Mouse (Mus musculus) monocyte, adult 5-6 weeks (primary cell): ENCODE results near the gene Pgbd5. TPM values are rescaled to one million over a fixed set of nuclear protein-coding genes. Genes with fewer than 3 reads are reported as not detected.

ENCODE experiments used
- ATAC-seq: fragments of 153-309, 156-312 bp; replicated peaks from 2 replicates; pipeline ENCODE4 v1.8.0; 2017; ENCODE audit warnings: mild to moderate bottlenecking; ENCODE audit not compliant: low TSS enrichment, insufficient number of reproducible peaks, severe bottlenecking, poor library complexity, low FRiP score
- total RNA-seq: library from RNA; stranded (forward); fragments of 200-1000, 200-491, 200-594 nt; gene quantifications from 3 replicates; pipeline ENCODE4 v1.2.3, GENCODE M21; 2017

Gene Pgbd5
- total RNA-seq, 1 experiment from 2014 or later = not detected

GRCm38 (mm10) chr8:124397321-124398065 lies 42.0 kb downstream of the Pgbd5 start:
- no peak for ATAC-seq

GRCm38 (mm10) chr8:124396531-124396930 lies 42.9 kb downstream of the Pgbd5 start:
- no peak for ATAC-seq

- no peak for ATAC-seq
These were observed 44.1 kb downstream of the Pgbd5 start for GRCm38 (mm10) chr8:124395392-124395791.

- ATAC-seq = no peak
These were observed 44.5 kb downstream of the Pgbd5 start for GRCm38 (mm10) chr8:124394951-124395350.

- ATAC-seq = no peak
These were observed 45.5 kb downstream of the Pgbd5 start for GRCm38 (mm10) chr8:124393927-124394326.

- no peak for ATAC-seq
These were observed 46.4 kb downstream of the Pgbd5 start for GRCm38 (mm10) chr8:124393013-124393412.

- ATAC-seq = no peak
These were observed 47.0 kb downstream of the Pgbd5 start for GRCm38 (mm10) chr8:124392271-124393012.

- ATAC-seq = no peak
These were observed 48.3 kb downstream of the Pgbd5 start for GRCm38 (mm10) chr8:124391191-124391590.

GRCm38 (mm10) chr8:124389495-124389894 lies 50.0 kb downstream of the Pgbd5 start:
- ATAC-seq = no peak

GRCm38 (mm10) chr8:124386225-124386899 lies 53.1 kb downstream of the Pgbd5 start:
- no peak for ATAC-seq

GRCm38 (mm10) chr8:124384336-124384735 lies 55.1 kb downstream of the Pgbd5 start:
- no peak for ATAC-seq

DNA sequence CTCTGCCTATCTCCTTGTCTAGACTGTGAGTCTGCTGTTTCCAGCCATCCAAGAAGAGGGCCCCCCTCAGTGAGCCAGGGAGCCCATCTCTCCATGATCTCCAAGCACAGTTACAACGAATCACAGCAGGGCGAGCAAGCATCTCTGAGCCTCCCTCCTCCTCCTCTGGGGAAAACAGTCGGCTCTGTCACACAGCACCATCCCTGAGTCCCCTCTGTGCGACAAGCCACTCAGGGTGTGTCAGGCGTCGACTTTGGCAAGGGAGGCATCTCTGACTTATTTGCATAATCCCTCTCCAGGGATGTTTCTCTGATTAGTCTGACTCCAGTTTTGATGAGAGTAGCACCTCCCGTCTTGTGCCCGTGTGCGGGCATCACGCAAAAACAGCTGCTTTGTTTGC lies 57.2 kb downstream of the Pgbd5 start:
- ATAC-seq = no peak

- no peak for ATAC-seq
These were observed 60.2 kb downstream of the Pgbd5 start for GRCm38 (mm10) chr8:124379289-124379688.

GRCm38 (mm10) chr8:124376406-124376805 lies 63.1 kb downstream of the Pgbd5 start:
- ATAC-seq = no peak

DNA sequence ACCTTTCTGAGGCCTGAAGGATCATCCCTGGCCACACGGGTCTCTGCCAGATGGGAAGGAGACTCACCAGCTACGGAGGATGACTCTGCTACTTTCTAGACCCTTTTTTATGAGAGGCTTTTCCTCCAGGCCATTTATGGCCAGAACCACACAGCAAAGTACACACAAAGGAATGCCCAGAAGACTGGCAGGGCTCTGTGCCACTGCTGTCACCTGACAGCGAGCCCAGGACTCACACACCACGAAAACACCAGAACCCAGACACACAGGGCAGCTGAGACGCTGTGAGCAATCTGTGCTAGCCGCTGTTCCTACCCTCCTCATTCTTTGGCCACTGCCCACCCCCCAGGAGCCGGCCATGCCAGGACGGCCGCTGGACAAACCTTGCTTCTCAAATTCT lies 63.7 kb downstream of the Pgbd5 start:
- ATAC-seq = no peak

DNA sequence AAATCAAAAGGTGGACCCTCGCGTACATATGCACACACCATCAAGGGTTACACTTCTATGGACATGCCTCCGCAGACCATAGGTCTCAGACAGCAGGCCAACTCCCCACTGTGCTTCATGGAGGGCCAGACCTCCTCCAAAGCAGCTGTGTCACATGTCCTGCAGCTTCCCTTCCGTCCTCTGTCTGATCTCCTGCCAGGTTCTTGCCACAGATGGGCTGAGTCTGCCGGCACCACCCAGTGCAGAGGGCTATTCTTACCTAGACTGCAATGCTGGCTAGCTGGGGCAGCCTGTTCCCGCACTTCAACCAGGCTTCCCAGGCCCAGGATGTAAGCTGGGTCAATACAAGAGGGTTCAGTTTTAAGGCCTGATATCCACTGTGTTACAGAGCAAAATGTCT lies 64.3 kb downstream of the Pgbd5 start:
- no peak for ATAC-seq

DNA sequence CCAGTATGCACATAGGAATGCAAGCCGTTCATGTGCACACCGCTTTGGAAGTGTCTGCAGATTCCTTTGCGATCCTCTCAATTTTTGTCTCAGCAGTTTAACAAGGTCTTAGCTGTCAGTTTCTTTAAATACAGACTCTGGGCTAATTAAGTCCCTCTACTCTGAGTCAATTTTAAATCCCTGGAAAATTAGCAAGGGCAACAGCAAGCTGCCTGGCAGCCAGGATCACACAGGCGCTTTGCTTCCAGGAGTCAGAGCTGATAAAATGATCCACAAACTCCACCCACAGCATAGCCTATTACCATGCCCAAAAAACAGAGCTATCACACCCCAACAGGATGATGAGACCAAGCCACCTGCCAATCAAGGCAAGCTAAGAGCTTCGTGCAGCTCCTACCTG lies 65.7 kb downstream of the Pgbd5 start:
- ATAC-seq = no peak

DNA sequence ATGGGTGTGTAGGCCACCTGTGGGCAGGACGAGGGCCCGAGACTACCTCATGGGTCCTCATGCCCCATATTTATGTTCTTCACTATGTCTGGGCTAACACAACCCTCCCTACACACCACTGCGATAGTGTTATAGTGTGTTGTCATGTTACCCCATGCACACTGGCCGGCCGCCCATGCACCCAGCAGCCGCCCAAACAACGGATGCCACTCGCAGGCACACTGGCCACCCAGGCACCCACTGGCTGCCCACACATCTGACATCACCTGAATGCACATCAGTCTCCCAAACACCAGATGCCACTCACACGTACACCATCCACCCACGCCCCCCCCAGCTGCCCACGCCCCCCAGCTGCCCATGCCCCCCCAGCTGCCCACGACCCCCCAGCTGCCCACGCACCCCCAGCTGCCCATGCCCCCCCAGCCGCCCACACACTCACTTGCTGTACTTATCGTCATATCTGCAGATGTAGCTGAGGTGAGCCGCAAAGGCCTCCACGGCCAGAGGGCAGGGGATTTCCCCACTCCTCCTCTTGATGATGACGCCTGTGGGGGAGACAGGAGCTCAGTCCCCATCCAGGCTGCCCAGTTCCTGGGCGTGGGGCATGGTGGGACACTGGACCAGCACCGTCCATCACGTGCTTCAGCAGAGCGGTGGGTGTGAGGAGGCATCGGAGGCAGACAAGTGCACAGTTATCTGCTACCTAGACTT lies 67.9 kb downstream of the Pgbd5 start:
- no peak for ATAC-seq
